Mouse (Mus musculus) liver, embryonic 16.5 days (tissue): ENCODE data around the gene Qrich1. TPM values are rescaled to one million over a fixed set of nuclear protein-coding genes. Genes with fewer than 3 reads are reported as not detected.

Experiments used
- ATAC-seq: fragments of 200-750 bp; cut with Nextera tagmentation; 2 replicates; pipeline ENCODE4 v1.8.0; 2017; ENCODE audit warnings: low read depth, mild to moderate bottlenecking, moderate number of reproducible peaks, moderate library complexity
- H3K27ac ChIP-seq: fragments of 300-500 bp; sonication (generic); 2 replicates; pipeline ENCODE4 v1.5.1; 2014; ENCODE audit warnings: mild to moderate bottlenecking, low read length
- H3K27me3 ChIP-seq: fragments of 300-500 bp; sonication (generic); 2 replicates; pipeline ENCODE4 v1.6.1; 2014; ENCODE audit warnings: low read depth, low read length, mixed read lengths; ENCODE audit not compliant: control insufficient read depth, insufficient read depth
- H3K36me3 ChIP-seq: fragments of 300-500 bp; sonication (generic); 2 replicates; pipeline ENCODE4 v1.6.1; 2014; ENCODE audit warnings: mild to moderate bottlenecking; ENCODE audit not compliant: control insufficient read depth, insufficient read depth
- H3K4me1 ChIP-seq: fragments of 300-500 bp; sonication (generic); 2 replicates; pipeline ENCODE4 v1.6.1; 2014; ENCODE audit warnings: low read depth, low read length, mixed read lengths; ENCODE audit not compliant: control insufficient read depth
- H3K4me2 ChIP-seq: fragments of 300-500 bp; sonication (generic); 2 replicates; pipeline ENCODE4 v1.6.1; 2014; ENCODE audit warnings: low read depth, low read length, mixed read lengths
- H3K4me3 ChIP-seq: fragments of 300-500 bp; sonication (generic); 2 replicates; pipeline ENCODE4 v1.5.1; 2014; ENCODE audit warnings: low read depth, mild to moderate bottlenecking, low read length
- H3K9ac ChIP-seq: fragments of 300-500 bp; sonication (generic); 2 replicates; pipeline ENCODE4 v1.6.1; 2014; ENCODE audit warnings: low read depth, low read length
- H3K9me3 ChIP-seq: fragments of 300-500 bp; sonication (generic); replicated peaks from 2 replicates; pipeline ENCODE4 v1.6.1; 2016; ENCODE audit warnings: low read length; ENCODE audit not compliant: control insufficient read depth
- WGBS: fragments of 180-500 bp; shearing (Covaris S2); extraction: QIAGEN DNeasy Blood & Tissue Kit; methylation state at CpG from one replicate; pipeline ENCODE4 v1.1.7; 2014; ENCODE audit not compliant: insufficient replicate concordance; 5-methylcytosine and 5-hydroxymethylcytosine counted together
- polyA plus RNA-seq: library from polyadenylated mRNA; unstranded; fragments of >200 nt; fragmentation: Nextera tagmentation; extraction: Ambion mirVana; gene quantifications from 2 replicates; pipeline ENCODE4 v1.2.1, GENCODE M21; 2015

The Qrich1 gene
- polyA plus RNA-seq = 42.7 and 44.2 TPM in 2 replicates

GRCm38 (mm10) chr9:108516380-108517251 lies at the start of gene Qrich1:
TSS of gene Qrich1 (plus strand) at chr9:108516806.
- peak; percentile 91 for ATAC-seq
- H3K9me3 ChIP-seq = no peaks in the 10 kb centered on the region
- peaks cover 29% of the 10 kb centered on the region for H3K36me3 ChIP-seq
- 2% methylated on average over 55 of the region's 55 CpGs for WGBS
- H3K27me3 ChIP-seq = no peaks in the 10 kb centered on the region
- peak within 1 kb of the TSS; percentile 83 for H3K4me2 ChIP-seq
- H3K9ac ChIP-seq = peak within 1 kb of the TSS; percentile 96
- peak within 1 kb of the TSS; percentile 99 for H3K27ac ChIP-seq
- peaks cover 23% of the 10 kb centered on the region for H3K4me1 ChIP-seq
- peak within 1 kb of the TSS; percentile 99 for H3K4me3 ChIP-seq

GRCm38 (mm10) chr9:108469430-108469829 lies 47.2 kb upstream of the Qrich1 start:
- no peak overlapping the region for H3K9ac ChIP-seq
- no peak for ATAC-seq
- no peaks in the 10 kb centered on the region for H3K4me1 ChIP-seq
- no peak overlapping the region for H3K27ac ChIP-seq
- H3K4me3 ChIP-seq = no peak overlapping the region
- WGBS = 60% methylated on average over 5 of the region's 5 CpGs
- H3K4me2 ChIP-seq = no peak overlapping the region
- H3K9me3 ChIP-seq = no peaks in the 10 kb centered on the region
- H3K27me3 ChIP-seq = no peaks in the 10 kb centered on the region
- H3K36me3 ChIP-seq = no peaks in the 10 kb centered on the region; the same call in 1 of the 2 replicates

- H3K27ac ChIP-seq = no peak overlapping the region
- H3K36me3 ChIP-seq = no peaks in the 10 kb centered on the region; the same call in 1 of the 2 replicates
- no peak for ATAC-seq
- no peak overlapping the region for H3K4me2 ChIP-seq
- no peaks in the 10 kb centered on the region for H3K4me1 ChIP-seq
- 56% methylated on average over 4 of the region's 4 CpGs for WGBS
- H3K27me3 ChIP-seq = no peaks in the 10 kb centered on the region
- no peak overlapping the region for H3K4me3 ChIP-seq
- no peak overlapping the region for H3K9ac ChIP-seq
- H3K9me3 ChIP-seq = no peaks in the 10 kb centered on the region
Observed at GRCm38 (mm10) chr9:108469845-108470244, 46.8 kb upstream of the Qrich1 start.

- no peak overlapping the region for H3K4me2 ChIP-seq
- H3K27ac ChIP-seq = no peak overlapping the region
- H3K36me3 ChIP-seq = no peaks in the 10 kb centered on the region
- H3K4me3 ChIP-seq = no peak overlapping the region
- H3K4me1 ChIP-seq = peaks cover 7% of the 10 kb centered on the region
- H3K9ac ChIP-seq = no peak overlapping the region
- no peak for ATAC-seq
- no peaks in the 10 kb centered on the region for H3K9me3 ChIP-seq
- 39% methylated on average over 1 of the region's 1 CpGs for WGBS
- peaks cover 7% of the 10 kb centered on the region for H3K27me3 ChIP-seq
Observed at GRCm38 (mm10) chr9:108474528-108474927, 42.1 kb upstream of the Qrich1 start.

- peak overlapping the region; percentile 56 for H3K4me3 ChIP-seq
- H3K9me3 ChIP-seq = no peaks in the 10 kb centered on the region
- H3K9ac ChIP-seq = peak overlapping the region; percentile 16; the same call in 1 of the 2 replicates
- peaks cover 7% of the 10 kb centered on the region for H3K27me3 ChIP-seq
- 1% methylated on average over 20 of the region's 20 CpGs for WGBS
- H3K4me2 ChIP-seq = peak overlapping the region; percentile 56
- ATAC-seq = peak; percentile 57
- H3K36me3 ChIP-seq = no peaks in the 10 kb centered on the region
- peaks cover 7% of the 10 kb centered on the region for H3K4me1 ChIP-seq
- no peak overlapping the region for H3K27ac ChIP-seq
Observed at GRCm38 (mm10) chr9:108478638-108479156, 37.9 kb upstream of the Qrich1 start.

GRCm38 (mm10) chr9:108479241-108479640 lies 37.4 kb upstream of the Qrich1 start:
- H3K36me3 ChIP-seq = no peaks in the 10 kb centered on the region
- ATAC-seq = no peak
- no peak overlapping the region for H3K27ac ChIP-seq
- no peak overlapping the region for H3K4me3 ChIP-seq
- no peaks in the 10 kb centered on the region for H3K9me3 ChIP-seq
- peaks cover 7% of the 10 kb centered on the region for H3K27me3 ChIP-seq
- H3K4me2 ChIP-seq = peak overlapping the region; percentile 56; the same call in 1 of the 2 replicates
- H3K9ac ChIP-seq = no peak overlapping the region
- peaks cover 7% of the 10 kb centered on the region for H3K4me1 ChIP-seq
- whole genome bisulfite sequencing = 29% methylated on average over 11 of the region's 11 CpGs

GRCm38 (mm10) chr9:108479721-108480351 lies 36.8 kb upstream of the Qrich1 start, which contains the start of gene Lamb2:
TSS of gene Lamb2 (plus strand) at chr9:108479736.
- 28% methylated on average over 10 of the region's 10 CpGs for WGBS
- H3K4me2 ChIP-seq = peak within 1 kb of the TSS; percentile 56
- no peaks in the 10 kb centered on the region for H3K36me3 ChIP-seq
- peak within 1 kb of the TSS; percentile 16; the same call in 1 of the 2 replicates for H3K9ac ChIP-seq
- peaks cover 7% of the 10 kb centered on the region for H3K27me3 ChIP-seq
- H3K4me1 ChIP-seq = peaks cover 7% of the 10 kb centered on the region
- ATAC-seq = 0 out of 2 replicates have a peak, but pooled peaks have one; percentile 22
- no peak within 1 kb of the TSS for H3K27ac ChIP-seq
- peak within 1 kb of the TSS; percentile 56 for H3K4me3 ChIP-seq
- no peaks in the 10 kb centered on the region for H3K9me3 ChIP-seq

- H3K27me3 ChIP-seq = peaks cover 7% of the 10 kb centered on the region
- no peak overlapping the region for H3K9ac ChIP-seq
- peaks cover 7% of the 10 kb centered on the region for H3K4me1 ChIP-seq
- no peak overlapping the region for H3K4me2 ChIP-seq
- H3K36me3 ChIP-seq = no peaks in the 10 kb centered on the region
- H3K27ac ChIP-seq = no peak overlapping the region
- no peaks in the 10 kb centered on the region for H3K9me3 ChIP-seq
- WGBS = 78% methylated on average over 28 of the region's 28 CpGs
- H3K4me3 ChIP-seq = no peak overlapping the region
- no peak for ATAC-seq
Observed at GRCm38 (mm10) chr9:108480813-108481519, 35.6 kb upstream of the Qrich1 start.
